Mouse (Mus musculus): Measurements from ENCODE around the gene Map2k3.

Gene Map2k3

GRCm38 (mm10) chr11:60962709-60963108 lies 30.9 kb downstream of the Map2k3 start:
- DNase-seq: no peak

GRCm38 (mm10) chr11:60966974-60967373 lies 35.1 kb downstream of the Map2k3 start:
- no peak for DNase-seq

GRCm38 (mm10) chr11:60975097-60975496 lies 43.3 kb downstream of the Map2k3 start:
- DNase-seq: no peak

DNA sequence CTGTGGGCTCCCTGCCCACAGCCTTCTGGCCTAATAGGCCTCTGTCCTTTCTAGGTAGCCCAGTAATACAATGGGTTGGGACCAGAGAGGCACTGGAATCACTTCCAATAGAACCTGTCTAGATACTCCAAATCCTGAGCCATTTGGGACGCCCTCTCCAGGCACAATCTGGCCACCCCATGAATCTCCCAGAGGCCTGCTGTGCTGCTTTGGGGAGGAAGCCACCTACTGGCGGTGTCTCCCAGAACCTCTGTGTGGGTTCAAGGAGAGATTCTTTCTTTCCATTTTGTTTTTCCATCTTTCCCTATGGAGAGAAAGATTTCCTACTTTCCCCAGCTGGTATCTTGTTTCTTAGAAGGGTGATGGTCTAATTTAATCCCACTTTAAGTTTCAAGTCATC lies 44.4 kb downstream of the Map2k3 start:
- DNase-seq: no peak

- no peak for DNase-seq
Observed at GRCm38 (mm10) chr11:60976742-60977141, 44.9 kb downstream of the Map2k3 start.

GRCm38 (mm10) chr11:60977153-60977552 lies 45.3 kb downstream of the Map2k3 start:
- no peak for DNase-seq

DNA sequence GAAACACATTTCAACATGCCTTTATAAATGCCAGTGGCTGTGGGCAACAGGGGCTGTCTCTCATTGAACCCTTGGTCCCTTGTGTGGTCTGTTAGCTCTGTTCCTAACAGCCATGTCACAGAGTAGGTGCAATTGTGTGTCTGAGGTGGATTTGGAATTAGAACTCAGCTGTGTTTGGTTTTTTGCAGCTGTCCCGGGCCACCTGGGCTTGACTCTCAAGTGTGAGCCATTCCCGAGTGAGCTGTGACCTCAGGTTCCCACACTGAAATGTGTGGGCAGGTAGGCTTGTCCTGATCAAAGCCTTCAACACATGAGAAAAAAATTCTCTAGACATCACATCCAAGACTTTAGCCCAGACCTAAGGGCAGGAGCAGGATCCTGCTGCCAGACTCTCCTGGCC lies 46.8 kb downstream of the Map2k3 start:
- no peak for DNase-seq

DNA sequence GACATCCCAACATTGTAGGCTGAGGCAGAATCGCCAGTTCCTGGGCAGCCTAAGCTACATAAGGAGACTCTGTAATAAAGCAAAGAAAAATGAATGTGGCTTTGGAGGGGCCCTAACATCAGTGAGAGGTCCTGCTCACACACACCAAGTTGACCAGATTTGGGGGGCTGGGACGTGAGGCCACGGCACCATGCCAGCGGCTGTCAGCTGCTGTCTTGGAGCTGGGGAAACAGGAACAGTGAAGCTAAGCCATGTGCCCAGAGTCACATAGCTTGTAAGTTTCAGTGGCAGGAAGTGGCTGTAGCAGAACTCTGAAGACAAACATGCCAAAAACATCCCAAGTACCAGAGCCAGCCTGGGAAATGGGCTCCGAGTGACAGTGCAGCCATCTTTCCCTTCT lies 48.0 kb downstream of the Map2k3 start:
- no peak for DNase-seq

DNA sequence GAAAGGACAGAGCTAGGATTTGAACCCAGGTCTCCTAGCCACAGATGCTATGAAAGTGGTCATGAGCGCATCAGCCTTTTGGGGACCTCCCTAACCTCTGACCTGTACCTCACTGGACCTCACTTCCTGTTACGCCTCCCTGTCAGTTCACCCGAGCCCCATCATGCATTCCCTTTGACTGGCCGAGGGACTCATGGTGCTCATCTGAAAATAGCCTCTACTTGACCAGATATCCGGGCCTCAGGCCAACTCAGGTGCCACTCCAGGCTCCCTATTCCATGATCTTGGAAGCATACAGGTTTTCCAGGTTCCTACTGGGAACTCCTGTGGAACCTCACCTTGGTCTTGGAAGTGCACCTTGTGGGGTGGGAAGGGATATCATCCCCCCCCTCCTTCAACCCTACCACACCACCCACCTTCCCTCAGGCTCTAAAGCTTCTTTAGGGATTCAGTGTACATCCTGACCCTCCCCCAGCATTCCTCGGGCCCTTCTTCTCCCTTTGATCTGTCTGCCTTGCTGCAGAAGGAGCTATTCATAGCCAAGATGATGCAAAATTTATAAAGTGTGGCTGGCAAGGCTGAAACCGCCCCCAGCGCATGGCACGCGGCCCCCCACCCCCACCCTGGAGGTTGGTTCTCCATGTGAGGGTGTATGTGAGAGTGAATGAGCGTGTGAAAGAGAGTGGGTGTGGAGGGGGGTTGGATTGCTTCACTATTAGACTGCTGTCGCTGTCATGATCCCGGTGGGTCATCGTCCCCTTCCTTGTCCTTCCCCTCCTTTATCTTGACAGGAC lies 50.1 kb downstream of the Map2k3 start:
- DNase-seq: peak; percentile 17

- DNase-seq: peak; percentile 47
Observed at GRCm38 (mm10) chr11:60984912-60985558, 53.2 kb downstream of the Map2k3 start.

DNA sequence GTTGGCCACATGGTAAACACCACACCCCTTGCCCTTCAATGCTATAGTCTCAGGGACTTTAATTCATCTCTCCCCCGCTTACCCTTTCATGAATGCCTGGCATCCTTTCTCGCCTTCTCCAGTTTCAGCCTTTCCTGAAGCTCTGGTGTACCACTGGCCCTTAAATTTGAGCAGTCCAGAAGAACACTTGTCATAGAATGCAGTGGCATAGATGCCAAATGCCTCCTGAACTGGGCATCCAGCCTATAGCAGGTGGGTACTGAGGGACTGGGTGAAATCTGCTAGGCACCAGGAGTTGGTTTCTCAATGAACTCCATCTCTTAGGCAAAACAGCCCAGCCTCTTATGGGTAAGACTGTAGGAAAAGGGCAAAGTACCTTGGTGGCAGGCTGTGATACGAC lies 58.6 kb downstream of the Map2k3 start:
- no peak for DNase-seq

Data from right cerebral cortex, postnatal 14 days (tissue).